Mouse (Mus musculus): Measurements from ENCODE around the gene Zbtb8b.

GRCm38 (mm10) chr4:129479863-129480262 lies 39.2 kb upstream of the Zbtb8b start:
- TF ChIP-seq CTCF (IDR thresholded peaks at IDR 0.05; ENCODE audit: borderline replicate concordance, insufficient read depth, low read length) (no peak), POLR2A (IDR thresholded peaks at IDR 0.05; ENCODE audit: low read depth, low read length) (no peak)

All from embryonic fibroblast, embryonic 13.5 days (primary cell).